Mouse (Mus musculus): Measurements from ENCODE around the gene Serpina11. TPM values are rescaled to one million over a fixed set of nuclear protein-coding genes. Genes with fewer than 3 reads are reported as not detected.
"Not testable (repeated sequence)": the region's sequence is repeated elsewhere in the genome, so short reads cannot be mapped to it uniquely, and the experiment has no call there.

Serpina11 gene
- polyA plus RNA-seq, 1 experiment from 2014 or later = not detected

DNA sequence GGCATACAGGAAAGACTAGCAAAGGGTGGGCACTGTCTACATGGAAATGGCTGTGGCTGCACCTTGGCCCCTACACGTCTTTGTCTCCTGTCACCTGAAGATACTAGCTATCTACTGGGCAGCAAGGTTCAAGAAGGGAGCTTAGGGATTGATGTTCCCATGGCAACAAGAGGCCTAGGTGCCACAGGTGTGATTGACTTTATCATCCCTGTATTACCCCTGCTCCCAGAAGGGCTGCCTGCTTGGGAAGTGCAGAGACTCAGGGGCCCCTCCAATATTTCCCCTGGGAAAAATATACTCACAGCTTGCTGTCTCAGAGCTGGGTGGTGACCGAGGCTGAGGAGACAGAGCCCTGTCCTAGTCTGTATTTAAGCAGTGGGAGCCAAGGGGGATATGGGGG, 33.2 kb downstream of the Serpina11 start:
- H3K36me3 ChIP-seq (ENCODE audit: inconsistent target); H3K79me2 ChIP-seq (ENCODE audit: inconsistent target); H3K4me3 ChIP-seq (ENCODE audit: inconsistent target); H3K27ac ChIP-seq: not testable (repeated sequence)
- no CpG with 5 or more reads among the region's 2 CpGs for whole genome bisulfite sequencing (ENCODE audit: missing documents)

DNA sequence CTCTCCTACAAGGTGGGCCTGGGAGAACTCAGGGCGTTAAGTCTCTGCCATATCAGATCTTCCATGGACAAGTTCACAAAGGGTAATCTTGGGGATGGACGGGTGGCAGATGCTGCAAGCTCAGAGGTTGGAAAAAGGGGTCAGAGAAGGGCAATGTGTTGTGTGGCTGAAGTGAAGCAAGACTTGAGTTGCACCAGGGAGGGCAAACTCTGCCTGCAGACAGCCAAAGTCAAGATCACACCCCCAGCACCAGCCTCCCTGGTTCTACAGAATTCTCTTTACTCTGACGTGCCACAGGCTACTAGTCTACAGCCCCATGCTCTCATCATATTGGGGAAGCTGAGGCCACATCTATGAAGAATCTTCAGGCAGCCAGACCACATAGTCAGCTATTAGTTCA, 36.8 kb downstream of the Serpina11 start:
- not testable (repeated sequence) for H3K27ac ChIP-seq; H3K4me3 ChIP-seq (ENCODE audit: inconsistent target); H3K79me2 ChIP-seq (ENCODE audit: inconsistent target); H3K36me3 ChIP-seq (ENCODE audit: inconsistent target)
- WGBS (ENCODE audit: missing documents) = 69% methylated on average over 3 of the region's 3 CpGs

DNA sequence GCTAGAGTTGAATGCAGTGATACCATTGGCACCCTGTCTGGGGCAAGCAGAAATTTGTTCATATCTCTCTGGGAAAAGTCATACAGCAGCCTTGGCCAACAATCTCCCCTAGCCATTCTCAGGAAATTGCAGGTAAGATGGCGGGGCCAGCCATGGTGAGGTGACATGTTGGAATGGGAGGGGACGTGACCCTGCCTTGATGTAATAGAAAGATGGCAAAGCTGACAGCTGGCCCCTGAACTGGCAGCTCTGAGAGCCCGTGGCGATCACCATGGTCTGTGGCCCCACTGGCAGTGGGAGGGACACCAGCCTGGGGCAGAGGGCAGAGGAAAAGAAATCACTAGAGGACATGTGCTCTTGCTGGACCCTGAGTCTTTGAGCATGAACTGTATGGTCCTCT, 43.5 kb downstream of the Serpina11 start:
- Histone ChIP-seq H3K4me3 (ENCODE audit: inconsistent target) (no peak overlapping the region), H3K79me2 (ENCODE audit: inconsistent target) (no peaks in the 10 kb centered on the region), H3K27ac (no peak overlapping the region), H3K36me3 (ENCODE audit: inconsistent target) (no peaks in the 10 kb centered on the region)
- WGBS (ENCODE audit: missing documents) = 92% methylated on average over 3 of the region's 4 CpGs

Other genes with a start within 250 kb of the Serpina11 start
- not detected in 3 replicates for gene Serpina1d, start 216.4 kb downstream of the Serpina11 start, polyA plus RNA-seq (2018)
- gene Serpina1b, start 159.6 kb downstream of the Serpina11 start, polyA plus RNA-seq (2018) = not detected in 3 replicates
- gene Serpina1a, start 126.4 kb downstream of the Serpina11 start, polyA plus RNA-seq (2018) = not detected in 3 replicates
- not detected in 3 replicates for gene Serpina1c, start 85.1 kb downstream of the Serpina11 start, polyA plus RNA-seq (2018)
- not detected in 3 replicates for gene Serpina1e, start 31.0 kb downstream of the Serpina11 start, polyA plus RNA-seq (2018)
- gene Serpina9, start 23.8 kb upstream of the Serpina11 start, polyA plus RNA-seq (2018) = not detected in 3 replicates
- gene Serpina12, start 54.5 kb upstream of the Serpina11 start, polyA plus RNA-seq (2018) = not detected in 3 replicates
- not detected in 3 replicates for gene Serpina5, start 111.2 kb upstream of the Serpina11 start, polyA plus RNA-seq (2018)
- gene Serpina3a, start 122.8 kb upstream of the Serpina11 start, polyA plus RNA-seq (2018) = not detected in 3 replicates
- 0.14 TPM in 1 of 3 replicates, not detected in the others for gene Serpina3b, start 138.0 kb upstream of the Serpina11 start, polyA plus RNA-seq (2018)
- not detected in 3 replicates for gene Serpina3c, start 163.9 kb upstream of the Serpina11 start, polyA plus RNA-seq (2018)
- 0.31 to 2.0 TPM (median 0.44 TPM) in 3 replicates for gene Serpina3f, start 224.6 kb upstream of the Serpina11 start, polyA plus RNA-seq (2018)
- gene Serpina3g, start 246.3 kb upstream of the Serpina11 start, polyA plus RNA-seq (2018) = 1.4 to 6.2 TPM (median 1.5 TPM) in 3 replicates